Mouse (Mus musculus) urinary bladder, postnatal 36 days (tissue): ENCODE results near the gene Hsf2.

ENCODE experiments used
- DNase-seq, 2 experiments: peaks; one replicate each; pipeline ENCODE4 v3.0.0; 2022; ENCODE audit warnings: low spot score in 2 of 2, mixed read lengths in 1 of 2

Hsf2 gene

DNA sequence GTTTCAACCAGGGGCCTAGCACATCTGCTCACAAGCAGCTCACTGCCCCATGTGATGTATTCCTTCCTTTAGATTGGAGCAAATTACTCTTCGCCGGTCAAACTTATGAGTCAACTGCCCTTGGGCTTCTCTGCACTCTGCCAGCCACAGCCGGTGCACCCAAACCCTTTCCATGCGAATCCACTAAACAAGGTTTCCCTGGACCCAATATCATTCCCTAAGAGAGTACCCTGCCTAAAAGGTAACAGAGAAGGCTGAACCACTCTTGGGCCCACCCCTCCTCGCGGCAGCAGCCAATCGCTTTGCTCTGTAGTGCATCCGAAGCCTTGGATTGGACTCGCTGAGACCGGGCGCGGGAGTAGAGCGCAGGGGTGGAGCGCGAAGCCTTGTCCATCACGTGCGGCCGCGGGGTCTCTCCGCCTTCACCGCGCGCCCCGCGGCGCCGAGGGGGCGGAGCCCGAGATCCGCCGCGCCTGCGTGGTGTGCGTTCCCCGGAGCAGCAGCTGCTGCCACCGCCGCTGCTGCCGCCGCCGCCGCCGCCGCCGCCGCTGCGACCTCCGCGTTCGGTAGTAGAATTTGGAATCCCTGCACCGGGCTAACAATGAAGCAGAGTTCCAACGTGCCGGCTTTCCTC, at the start of gene Hsf2:
Gene Hsf2, plus strand, starts transcription at position 478 of the 634 bp plus-strand sequence.
- DNase-seq, result peak; percentile 91 to 96

DNA sequence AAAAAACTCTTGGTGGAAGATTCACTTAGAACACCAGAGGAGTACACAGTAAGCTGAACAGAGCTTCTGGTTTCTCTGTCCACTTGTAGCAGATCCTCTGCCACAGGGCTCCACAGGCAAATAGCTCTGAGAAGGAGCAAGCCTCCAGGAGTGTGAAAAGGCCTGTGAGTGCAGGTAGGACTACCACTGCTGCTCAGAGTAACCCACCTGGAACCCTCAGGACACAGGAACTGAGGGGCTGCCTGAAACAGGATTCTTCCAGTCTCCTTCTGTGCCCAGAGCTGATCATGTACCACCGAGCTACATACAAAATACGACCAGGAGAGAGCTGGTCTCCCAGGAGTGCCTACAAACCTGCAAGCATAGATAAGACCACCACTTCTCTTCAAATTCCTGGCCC, 48.3 kb upstream of the Hsf2 start:
- no peak for DNase-seq

DNA sequence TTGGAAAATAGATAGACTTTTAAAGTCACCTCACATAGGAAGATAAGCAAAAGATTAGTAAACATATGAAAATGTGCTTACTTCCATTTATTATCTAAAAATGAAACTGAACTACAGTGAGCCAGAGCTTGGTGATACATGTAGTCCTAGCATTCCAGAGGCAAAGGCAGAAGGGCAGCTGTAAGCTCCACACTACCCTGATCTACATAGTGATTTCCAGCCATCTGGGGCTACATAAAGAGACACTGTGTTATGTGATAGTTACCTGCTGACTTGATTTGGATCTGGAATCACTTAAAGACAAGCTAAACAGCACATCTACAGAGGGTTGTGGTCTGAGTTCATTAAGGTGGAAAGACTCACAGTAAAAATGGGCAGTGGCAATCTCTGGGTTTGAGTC, 45.1 kb upstream of the Hsf2 start:
- DNase-seq, result no peak

DNA sequence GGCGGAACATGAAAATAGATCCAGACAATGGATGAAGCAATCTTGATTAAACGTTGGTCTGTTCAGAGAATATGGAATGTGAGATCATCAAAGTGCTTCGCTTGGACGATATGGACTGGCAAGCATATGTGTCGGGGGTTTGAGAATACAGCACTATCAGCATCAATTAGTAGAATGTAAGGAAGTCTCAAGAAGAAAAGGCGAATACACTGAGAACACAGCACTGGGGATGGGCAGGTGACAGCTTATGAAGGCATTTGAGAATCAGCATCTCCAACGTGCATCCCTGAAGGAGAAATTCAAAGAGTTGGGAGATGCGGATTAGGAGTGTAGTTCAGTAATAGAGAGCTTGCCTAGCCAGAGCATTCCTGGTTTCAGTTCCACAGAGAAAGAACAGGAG, 41.8 kb upstream of the Hsf2 start:
- DNase-seq, result no peak

DNA sequence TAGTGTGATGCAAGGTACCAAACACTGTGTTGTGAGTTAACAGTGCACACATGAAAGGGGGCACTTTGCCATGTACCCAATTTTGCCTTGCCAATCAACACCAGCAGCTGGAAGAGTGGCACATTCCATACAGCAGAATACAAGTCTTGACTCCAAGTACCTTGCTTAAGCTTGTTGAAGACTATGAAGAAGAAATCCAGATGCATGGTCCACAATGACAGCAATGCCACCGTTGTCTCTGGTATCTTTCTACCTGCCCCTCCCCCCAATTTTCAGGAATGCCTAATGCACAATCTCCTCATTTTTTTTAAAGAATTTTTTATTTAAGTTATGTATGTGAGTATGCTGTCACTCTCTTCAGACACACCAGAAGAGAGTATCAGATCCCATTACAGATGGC, 40.5 kb upstream of the Hsf2 start:
- no peak for DNase-seq

DNA sequence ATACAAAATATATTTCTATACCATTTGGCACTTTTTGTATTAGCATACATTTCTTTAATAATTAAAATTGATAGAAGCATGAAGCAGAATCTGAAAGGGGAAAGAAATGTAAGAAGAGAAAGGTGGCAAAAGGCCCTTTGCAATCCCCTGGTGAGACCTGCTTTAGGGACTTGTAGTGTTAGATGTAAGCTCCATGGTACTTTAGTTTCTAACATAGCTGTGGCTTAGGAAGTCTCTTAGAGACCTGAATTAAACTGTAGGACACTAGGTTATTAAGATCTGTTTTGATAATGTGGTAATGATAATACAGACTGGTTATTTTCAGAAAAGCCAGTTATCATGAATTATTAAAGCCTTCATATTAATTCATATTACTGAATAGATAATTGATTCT, 38.5 kb upstream of the Hsf2 start:
- no peak for DNase-seq

DNA sequence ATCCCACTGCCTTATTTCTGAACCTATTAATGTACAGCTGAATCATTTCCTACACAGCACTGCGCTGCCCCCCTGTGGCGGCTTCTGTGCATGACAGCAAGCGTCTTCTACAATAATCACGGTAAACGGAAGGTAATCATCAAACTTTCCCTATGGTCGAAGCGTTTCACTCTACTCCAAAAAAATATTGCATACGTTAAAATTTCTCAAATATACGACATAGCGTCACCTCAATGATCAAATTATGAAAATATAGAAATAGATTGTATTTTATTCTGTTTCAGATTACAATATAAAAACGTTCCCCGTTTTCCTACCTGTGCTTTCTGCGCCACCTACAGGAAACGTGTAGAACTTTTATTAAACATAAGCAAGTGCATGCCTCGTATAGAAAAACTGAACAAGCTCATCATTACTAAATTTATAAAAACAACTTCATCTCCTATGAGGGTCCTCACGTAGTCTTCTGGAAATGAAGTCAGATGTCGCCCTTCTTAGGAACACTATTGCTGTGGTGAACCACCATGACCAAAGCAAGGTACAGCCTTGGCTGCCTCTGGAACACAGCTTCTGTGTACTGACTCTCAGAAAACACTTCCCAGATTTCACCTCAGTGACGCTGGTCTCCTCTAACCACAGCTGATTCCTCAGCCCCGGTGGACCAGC, 38.0 kb upstream of the Hsf2 start:
- DNase-seq, result peak; percentile 59 to 73

DNA sequence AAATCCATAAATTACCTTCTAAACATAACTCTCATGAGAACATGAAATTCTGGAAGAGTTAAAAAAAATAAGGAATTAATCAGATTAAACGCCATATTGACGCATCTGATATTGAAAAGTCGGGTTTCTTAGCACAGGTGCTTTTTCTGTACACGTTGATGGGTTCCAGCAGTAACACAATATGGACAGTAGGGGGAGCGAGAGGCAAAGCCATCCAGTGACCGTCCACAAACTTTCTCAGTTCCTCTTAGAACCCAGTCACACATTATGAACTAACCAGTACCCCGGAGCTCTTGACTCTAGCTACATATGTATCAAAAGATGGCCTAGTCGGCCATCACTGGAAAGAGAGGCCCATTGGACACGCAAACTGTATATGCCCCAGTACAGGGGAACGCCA, 22.9 kb upstream of the Hsf2 start:
- peak in 1 of 2 experiments; percentile 35 for DNase-seq

DNA sequence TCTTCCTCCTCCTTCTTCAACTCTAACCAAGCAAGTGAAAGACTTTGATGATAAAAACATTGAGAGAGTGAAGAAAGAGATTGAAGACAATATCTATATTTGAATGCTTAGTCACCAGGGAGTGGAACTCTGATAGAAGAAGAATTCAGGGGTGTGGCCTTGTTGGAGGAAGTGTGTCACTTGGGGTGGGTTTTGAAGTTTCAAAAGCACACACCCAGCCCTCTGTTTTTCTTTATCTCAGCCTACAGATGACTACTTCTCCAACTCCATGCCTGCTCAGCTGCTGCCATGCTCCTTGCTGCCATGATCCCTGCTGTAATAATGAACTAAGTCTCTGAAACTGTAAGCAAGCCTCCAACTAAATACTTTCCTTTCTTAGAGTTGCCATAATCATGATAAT, 20.4 kb upstream of the Hsf2 start:
- no peak for DNase-seq

DNA sequence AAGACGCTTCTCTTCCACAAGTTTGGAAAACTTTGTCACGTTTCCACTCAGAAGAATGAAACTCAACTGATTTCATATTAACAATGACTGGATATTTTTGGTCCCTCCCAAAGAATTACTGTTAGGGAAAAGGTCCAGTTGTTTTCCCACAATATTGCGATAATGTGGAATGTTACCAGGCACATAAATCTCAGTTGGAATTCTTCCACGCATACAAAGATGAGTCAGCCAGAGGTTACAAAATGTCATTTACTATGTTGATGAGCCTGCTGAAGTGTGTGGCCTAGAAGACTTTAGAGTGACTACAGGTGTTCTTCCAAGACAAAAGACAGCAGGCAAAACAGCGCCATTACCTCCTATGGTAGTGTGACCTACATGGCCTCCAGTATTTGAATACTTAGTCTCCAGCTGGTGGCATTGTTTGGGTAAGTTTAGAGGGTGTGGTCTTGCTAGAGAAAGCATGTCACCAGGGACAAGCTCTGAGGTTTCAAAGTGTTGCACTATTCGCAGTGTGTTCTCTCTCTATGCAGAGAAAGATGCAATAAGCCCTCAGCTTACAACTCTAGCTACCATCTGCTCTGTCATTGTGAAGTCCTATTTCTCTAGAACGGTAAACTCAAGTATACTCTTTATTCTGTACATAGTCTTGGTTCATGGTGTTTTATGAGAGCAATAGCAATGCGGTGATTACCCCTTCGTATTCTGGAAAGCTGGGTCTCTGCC, 8.9 kb upstream of the Hsf2 start:
- no peak for DNase-seq

DNA sequence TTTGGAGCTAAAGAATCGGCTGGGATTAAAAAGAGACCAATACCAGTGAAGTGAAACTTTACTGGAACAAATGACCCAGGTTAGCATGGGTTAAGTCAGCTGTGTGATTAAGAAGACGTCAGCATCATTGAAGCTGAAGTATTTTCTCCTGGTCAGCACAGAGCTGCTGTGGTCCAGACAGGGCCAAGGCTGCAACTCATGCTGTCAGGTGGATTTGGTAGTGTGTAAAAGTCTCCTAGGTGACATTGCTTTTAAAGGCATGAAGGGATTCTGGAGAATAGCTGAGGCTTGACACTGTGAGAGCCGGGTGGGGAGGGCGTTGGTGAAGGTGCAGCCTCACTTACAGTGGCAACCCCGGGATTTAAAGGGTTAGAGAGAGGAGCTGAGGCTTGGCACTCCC, 4.5 kb upstream of the Hsf2 start:
- DNase-seq, result no peak

DNA sequence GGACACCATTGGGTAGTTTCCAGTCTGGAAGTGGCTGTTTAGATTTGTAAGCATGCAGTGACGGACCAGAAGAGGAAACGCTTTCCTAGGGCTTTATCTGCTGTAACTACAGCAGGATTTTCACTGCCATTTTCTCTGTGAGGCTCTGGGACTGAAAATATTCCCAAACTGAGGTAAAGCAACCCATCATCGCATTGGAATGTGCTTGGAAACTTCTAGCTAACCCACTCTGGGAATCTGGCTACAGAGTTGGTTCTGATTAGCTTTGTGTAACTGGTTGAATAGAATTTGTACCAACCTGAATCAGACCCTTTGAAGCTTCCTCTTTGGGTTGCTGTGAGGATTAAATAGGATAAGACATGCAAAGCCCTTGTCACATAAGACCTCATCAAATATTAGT, 1.4 kb upstream of the Hsf2 start:
- DNase-seq, result no peak

DNA sequence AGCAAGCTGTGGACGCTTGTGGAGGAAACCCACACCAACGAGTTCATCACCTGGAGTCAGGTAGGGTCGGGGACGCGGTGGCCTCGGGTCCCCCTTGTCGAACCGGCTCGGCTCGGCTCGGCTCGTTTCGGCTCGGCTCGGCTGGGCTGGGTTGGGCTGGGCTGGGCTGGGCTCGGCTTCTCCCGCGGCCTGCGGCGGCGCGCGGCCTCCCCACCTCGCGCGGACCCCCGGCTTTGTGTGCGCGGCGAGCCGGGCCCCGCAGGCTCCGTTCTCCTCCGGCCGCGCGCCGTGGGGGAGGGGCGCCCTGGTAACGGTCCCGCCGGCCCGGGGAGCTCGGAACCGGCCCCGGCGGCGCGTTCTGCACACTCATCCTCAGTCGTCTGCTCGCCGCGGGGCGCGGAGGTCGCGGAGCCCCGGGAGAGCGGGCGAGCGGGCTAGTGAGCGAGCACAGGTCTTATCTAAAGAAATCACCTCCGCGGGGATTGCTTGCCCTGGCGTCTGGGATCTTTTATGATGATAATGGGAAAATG, 422 bp downstream of the Hsf2 start:
- DNase-seq, result no peak

DNA sequence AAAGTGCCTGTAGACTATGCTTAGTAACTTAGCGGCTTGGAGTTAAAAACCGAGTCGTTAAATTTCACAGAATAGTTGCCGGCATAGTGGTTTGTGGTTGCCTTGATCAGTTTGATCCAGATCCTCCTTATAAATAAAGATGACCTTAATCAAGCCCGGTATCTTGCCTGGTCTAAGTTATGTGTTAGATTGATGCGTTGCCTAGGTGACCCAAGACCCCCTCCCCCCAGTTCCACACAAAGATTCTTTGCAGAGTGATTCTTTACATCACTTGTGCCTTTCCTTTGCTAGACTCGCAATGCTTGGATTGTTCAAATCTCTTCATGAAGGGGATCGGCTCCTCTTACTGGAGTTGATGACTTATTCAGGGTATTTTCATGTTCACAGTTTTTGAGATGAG, 1.0 kb downstream of the Hsf2 start:
- DNase-seq, result no peak

DNA sequence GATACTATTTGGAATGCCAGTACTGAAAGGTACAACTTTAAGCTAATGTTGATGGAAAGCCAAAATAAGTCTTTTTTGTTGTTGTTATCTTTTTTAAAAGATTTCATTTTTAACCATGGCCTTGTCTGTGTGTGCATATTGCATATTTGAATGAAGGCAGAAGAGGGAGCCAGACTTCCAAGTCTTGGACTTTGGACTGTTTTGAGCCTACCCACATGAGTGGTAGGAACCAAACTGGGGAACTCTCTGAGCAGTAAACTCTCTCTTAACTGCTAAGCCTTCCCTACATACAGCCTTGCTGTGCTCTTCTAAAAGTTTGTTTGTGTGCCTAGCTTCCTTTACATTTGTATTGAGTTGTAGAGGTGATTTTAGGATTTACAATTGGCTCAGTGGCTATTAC, 2.4 kb downstream of the Hsf2 start:
- DNase-seq, result no peak

DNA sequence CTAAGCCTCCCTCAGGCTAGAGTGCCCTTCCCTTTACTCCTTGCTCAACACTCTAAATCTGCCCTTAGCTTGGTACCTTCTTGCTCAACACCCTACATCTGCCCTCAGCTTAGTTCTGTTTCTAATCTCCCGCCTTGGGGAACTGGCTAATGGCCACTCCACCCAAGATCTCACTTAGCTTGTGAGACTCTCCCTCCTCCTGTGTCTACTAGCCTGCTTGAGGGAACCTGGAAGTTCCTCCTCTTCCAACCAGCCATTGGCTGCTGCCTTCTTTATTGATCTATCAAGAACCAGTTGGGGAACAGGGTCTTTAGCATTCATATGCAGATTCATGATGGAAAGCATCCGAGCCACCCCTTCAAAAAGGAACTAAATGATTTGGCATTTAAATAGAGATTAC, 5.9 kb downstream of the Hsf2 start:
- no peak for DNase-seq

DNA sequence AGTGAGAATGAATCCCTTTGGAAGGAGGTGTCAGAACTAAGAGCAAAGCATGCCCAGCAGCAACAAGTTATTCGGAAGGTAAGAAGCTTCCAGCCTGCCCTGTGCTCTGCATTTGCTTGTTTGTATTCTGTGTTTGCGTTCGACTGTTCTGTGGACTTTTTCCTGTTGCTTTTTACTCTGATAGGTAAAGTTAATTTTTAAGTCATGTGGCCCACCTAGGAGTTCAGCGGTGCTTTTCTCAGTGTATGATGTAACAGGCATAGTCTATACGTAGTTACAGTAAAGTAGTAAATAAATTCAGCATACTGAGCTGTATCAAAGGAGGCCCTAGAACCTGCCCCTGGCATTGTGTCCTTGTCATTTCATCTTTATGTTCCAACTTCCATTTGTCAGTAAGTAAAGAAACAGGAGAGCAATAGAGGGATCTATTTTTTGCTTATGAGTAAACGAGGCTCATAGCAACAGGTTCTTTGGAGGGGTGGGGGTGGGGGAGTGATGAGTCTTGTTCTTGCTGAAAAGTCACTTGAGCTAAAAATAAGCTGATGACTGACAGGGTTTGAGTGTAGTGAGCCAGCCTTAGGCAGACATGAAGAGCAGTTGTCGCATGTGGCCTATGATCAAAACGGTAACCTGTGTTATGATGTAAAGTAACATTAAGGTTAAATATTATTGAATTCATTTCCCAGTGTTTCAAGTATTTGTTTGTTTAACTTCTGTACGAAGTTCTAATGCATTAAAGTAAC, 13.4 kb downstream of the Hsf2 start:
- DNase-seq, result no peak

DNA sequence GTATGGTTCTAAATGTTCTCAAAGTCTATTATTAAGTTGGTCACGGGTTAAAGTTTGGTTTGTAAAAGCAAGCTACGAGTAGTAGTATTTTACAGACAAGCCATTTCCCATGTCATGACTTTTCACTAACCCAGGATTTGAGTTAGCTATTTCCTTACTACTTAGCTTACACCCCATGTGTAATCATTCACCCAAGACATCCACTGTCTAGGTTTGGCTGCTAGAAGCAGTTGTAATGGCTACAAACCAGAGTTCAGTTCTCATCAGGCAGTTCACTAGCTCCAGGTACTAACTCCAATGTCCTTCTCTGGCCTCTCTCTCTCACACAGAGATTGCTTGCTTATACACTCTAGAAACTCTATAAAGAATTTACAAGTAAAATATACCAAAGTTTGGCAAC, 28.4 kb downstream of the Hsf2 start:
- DNase-seq, result no peak

DNA sequence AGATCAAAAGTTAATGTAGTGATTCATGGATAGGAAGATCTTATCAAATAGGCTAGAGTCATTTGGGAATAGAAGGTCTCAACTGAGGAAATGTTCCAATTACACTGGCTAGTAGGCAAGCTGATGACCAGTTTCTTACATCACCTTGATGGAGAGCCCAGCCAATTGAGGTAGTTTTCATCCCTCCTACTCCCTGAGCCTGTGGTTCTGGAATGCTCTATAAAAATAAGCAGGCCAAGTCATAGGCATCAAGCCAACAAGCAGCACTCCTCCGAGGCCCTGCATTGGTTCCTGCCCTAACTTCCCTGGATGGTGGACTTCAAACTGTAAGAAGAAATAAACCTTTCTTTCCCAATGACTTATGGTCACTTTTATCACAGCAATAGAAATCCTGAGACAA, 29.1 kb downstream of the Hsf2 start:
- no peak for DNase-seq

DNA sequence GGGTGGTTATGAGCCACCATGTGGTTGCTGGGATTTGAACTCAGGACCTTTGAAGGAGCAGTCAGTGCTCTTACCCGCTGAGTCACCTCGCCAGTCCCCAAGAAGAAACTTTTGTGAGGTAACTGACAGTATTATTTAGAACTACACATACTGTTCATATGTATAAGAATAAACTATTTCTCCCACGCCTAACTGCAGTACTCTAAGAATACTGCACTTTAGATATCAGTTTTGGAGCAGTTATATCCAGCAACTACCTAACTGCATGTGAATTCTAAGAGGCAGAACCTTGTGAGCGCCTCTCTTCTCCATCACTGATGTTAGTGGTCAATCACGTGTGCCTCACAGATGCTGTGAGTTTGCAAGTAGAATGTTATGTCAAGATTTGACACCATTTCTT, 40.3 kb downstream of the Hsf2 start:
- no peak for DNase-seq

DNA sequence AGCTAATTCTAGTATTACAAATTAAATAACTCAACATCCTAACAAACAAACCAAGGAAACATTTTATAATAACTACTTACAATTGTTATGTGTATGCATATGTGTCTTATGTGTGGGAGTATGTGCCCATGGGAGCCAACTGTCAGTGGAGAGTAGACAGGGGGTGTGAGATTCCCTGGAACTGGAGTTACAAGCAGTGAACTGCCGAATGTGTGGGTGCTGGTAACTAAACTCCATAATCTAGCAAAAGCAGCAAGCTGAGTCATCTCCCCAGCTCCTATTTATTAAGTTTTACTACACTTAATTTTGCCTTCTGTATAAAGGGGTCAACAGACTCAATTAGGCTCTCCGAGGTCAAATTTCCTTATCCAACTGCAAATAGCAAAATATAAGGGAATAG, 44.9 kb downstream of the Hsf2 start:
- no peak for DNase-seq

DNA sequence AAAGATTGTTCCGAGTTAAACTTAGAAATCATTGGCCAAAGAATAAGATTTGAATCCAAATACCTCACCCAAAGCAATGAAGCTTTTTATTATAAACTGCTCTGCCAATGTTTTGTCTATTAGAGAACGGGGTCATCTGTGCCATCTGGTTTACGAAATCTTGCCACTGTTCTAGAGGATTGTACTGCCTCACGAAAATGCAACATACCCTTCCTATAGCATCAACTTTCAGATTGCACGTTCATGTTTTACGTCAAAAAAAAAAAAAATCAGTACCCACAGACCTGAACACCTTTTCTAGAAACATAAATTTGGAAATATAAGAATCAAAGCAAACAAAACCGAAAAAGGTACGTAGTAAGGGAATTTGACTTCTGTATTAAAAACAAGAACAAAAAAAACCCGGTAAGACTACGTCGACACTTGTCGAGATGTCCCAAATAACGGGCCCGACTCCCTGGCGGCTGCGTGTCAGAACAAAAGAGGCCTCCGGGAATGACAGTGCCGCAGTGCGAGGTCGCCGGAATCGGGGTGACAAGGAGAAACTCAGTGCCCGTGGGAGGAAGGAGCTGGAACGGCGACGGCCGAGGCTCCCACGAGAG, 45.5 kb downstream of the Hsf2 start:
- no peak for DNase-seq
